Mouse (Mus musculus) liver, embryonic 14.5 days (tissue): ENCODE results near the gene Tm9sf4. TPM values are rescaled to one million over a fixed set of nuclear protein-coding genes. Genes with fewer than 3 reads are reported as not detected.

Experiments used
- ATAC-seq: fragments of 200-750 bp; cut with Nextera tagmentation; 2 replicates; pipeline ENCODE4 v1.8.0; 2017; ENCODE audit warnings: moderate number of reproducible peaks, mild to moderate bottlenecking, moderate library complexity; ENCODE audit not compliant: insufficient read depth
- DNase-seq, 3 experiments: peaks; one replicate each; pipeline ENCODE4 v3.0.0-alpha.2; 2012 to 2013; ENCODE audit warnings: low read depth in 3 of 3, low spot score in 3 of 3
- H3K27ac ChIP-seq: fragments of 300-500 bp; sonication (generic); 2 replicates; pipeline ENCODE4 v1.5.1; 2014; ENCODE audit warnings: moderate library complexity, mild to moderate bottlenecking, control low read depth, inconsistent platforms
- H3K27me3 ChIP-seq: fragments of 300-500 bp; sonication (generic); 2 replicates; pipeline ENCODE4 v1.6.1; 2014; ENCODE audit warnings: mild to moderate bottlenecking, low read length, moderate library complexity; ENCODE audit not compliant: control insufficient read depth, insufficient read depth
- H3K36me3 ChIP-seq: fragments of 300-500 bp; sonication (generic); replicated peaks from 2 replicates; pipeline ENCODE4 v1.6.1; 2014; ENCODE audit warnings: low read depth; ENCODE audit not compliant: control insufficient read depth, insufficient read depth
- H3K4me1 ChIP-seq, 2 experiments: fragments of 200-500 bp in 1 of 2; fragments of 300-500 bp in 1 of 2; sonication (generic) in 1 of 2; replicated peaks; 2 replicates each; pipeline ENCODE4 v1.6.1; 2012 to 2014; ENCODE audit warnings: antibody characterized with exemption in 1 of 2, inconsistent platforms in 1 of 2, low read length in 1 of 2; ENCODE audit not compliant: control insufficient read depth in 2 of 2, insufficient read depth in 2 of 2
- H3K4me2 ChIP-seq: fragments of 300-500 bp; sonication (generic); 2 replicates; pipeline ENCODE4 v1.6.1; 2014; ENCODE audit warnings: low read depth, mild to moderate bottlenecking, control low read depth, moderate library complexity
- H3K4me3 ChIP-seq, 2 experiments: fragments of 200-500 bp in 1 of 2; fragments of 300-500 bp in 1 of 2; sonication (generic) in 1 of 2; 2 replicates each; pipeline ENCODE4 v1.5.1; 2012 to 2014; ENCODE audit warnings: low read depth in 2 of 2, low read length in 2 of 2, mild to moderate bottlenecking in 2 of 2, control low read depth in 1 of 2, inconsistent platforms in 1 of 2, moderate library complexity in 1 of 2; ENCODE audit not compliant: insufficient read depth in 1 of 2
- H3K9ac ChIP-seq: fragments of 300-500 bp; sonication (generic); replicated peaks from 2 replicates; pipeline ENCODE4 v1.6.1; 2014; ENCODE audit warnings: mild to moderate bottlenecking, control low read depth, moderate library complexity
- H3K9me3 ChIP-seq: fragments of 300-500 bp; sonication (generic); 2 replicates; pipeline ENCODE4 v1.6.1; 2016; ENCODE audit warnings: low read length, mixed read lengths; ENCODE audit not compliant: control insufficient read depth
- CTCF ChIP-seq: IDR thresholded peaks from 2 replicates; pipeline ENCODE4 v1.5.1; 2016; ENCODE audit warnings: antibody characterized with exemption, low read depth, control low read depth
- EP300 ChIP-seq: IDR thresholded peaks from 2 replicates; pipeline ENCODE4 v1.6.1; 2016; ENCODE audit warnings: antibody characterized with exemption, low read depth
- WGBS: fragments of 180-500 bp; shearing (Covaris S2); extraction: QIAGEN DNeasy Blood & Tissue Kit; methylation state at CpG from one replicate; pipeline ENCODE4 v1.1.7; 2014; ENCODE audit not compliant: insufficient replicate concordance; 5-methylcytosine and 5-hydroxymethylcytosine counted together
- polyA plus RNA-seq, 2 experiments: library from polyadenylated mRNA; depleted of rRNA in 1 of 2; stranded (reverse) in 1 of 2; unstranded in 1 of 2; fragments of >200 nt; fragmentation: Nextera tagmentation in 1 of 2; extraction: Ambion mirVana in 1 of 2; gene quantifications; 2 replicates each; pipeline versions ENCODE4 v1.2.1 to v1.2.3; 2012 to 2014

Tm9sf4 gene
- polyA plus RNA-seq, 2 experiments, result 13.0 to 23.7 TPM

GRCm38 (mm10) chr2:153179126-153179860 lies 18.2 kb downstream of the Tm9sf4 start:
- peaks cover 0 to 5% of the 10 kb centered on the region in 2 experiments; a peak in 1 of 4 replicates for H3K4me1 ChIP-seq
- H3K9ac ChIP-seq, result no peak overlapping the region
- no peak for DNase-seq
- H3K27me3 ChIP-seq, result no peaks in the 10 kb centered on the region
- peaks cover 27% of the 10 kb centered on the region for H3K36me3 ChIP-seq
- WGBS, result 80% methylated on average over 10 of the region's 10 CpGs
- TF ChIP-seq CTCF (no peak), EP300 (no peak)
- H3K4me2 ChIP-seq, result no peak overlapping the region
- no peak overlapping the region for H3K4me3 ChIP-seq
- ATAC-seq, result no peak
- H3K9me3 ChIP-seq, result no peaks in the 10 kb centered on the region
- H3K27ac ChIP-seq, result no peak overlapping the region

GRCm38 (mm10) chr2:153179961-153180360 lies 18.9 kb downstream of the Tm9sf4 start:
- Histone ChIP-seq H3K36me3 (peaks cover 27% of the 10 kb centered on the region), H3K27ac (no peak overlapping the region)

GRCm38 (mm10) chr2:153186176-153186591 lies 25.1 kb downstream of the Tm9sf4 start:
- 55% methylated on average over 2 of the region's 2 CpGs for WGBS
- ATAC-seq, result no peak
- TF ChIP-seq EP300 (no peak), CTCF (no peak)

More at GRCm38 (mm10) chr2:153179961-153180360, 18.9 kb downstream of the Tm9sf4 start:
- TF ChIP-seq EP300 (no peak), CTCF (no peak)
- Histone ChIP-seq H3K27me3 (no peaks in the 10 kb centered on the region), H3K4me3 (no peak overlapping the region), H3K4me1 (peaks cover 0 to 5% of the 10 kb centered on the region in 2 experiments; a peak in 1 of 4 replicates), H3K9ac (no peak overlapping the region), H3K4me2 (no peak overlapping the region), H3K9me3 (no peaks in the 10 kb centered on the region)
- DNase-seq (no peak), ATAC-seq (no peak)
- WGBS, result 81% methylated on average over 3 of the region's 3 CpGs

GRCm38 (mm10) chr2:153187848-153188247 lies 26.7 kb downstream of the Tm9sf4 start:
- Histone ChIP-seq H3K4me1 (peaks cover 0 to 3% of the 10 kb centered on the region in 2 experiments; a peak in 2 of 4 replicates), H3K36me3 (peaks cover 53% of the 10 kb centered on the region), H3K9ac (no peak overlapping the region), H3K4me3 (no peak overlapping the region), H3K27me3 (no peaks in the 10 kb centered on the region), H3K27ac (no peak overlapping the region), H3K9me3 (no peaks in the 10 kb centered on the region), H3K4me2 (no peak overlapping the region)
- 68% methylated on average over 2 of the region's 2 CpGs for WGBS
- DNase-seq (no peak), ATAC-seq (no peak)
- TF ChIP-seq EP300 (no peak), CTCF (no peak)

More at GRCm38 (mm10) chr2:153186176-153186591, 25.1 kb downstream of the Tm9sf4 start:
- H3K4me3 ChIP-seq, result no peak overlapping the region
- peaks cover 51% of the 10 kb centered on the region for H3K36me3 ChIP-seq
- peaks cover 0 to 3% of the 10 kb centered on the region in 2 experiments; a peak in 2 of 4 replicates for H3K4me1 ChIP-seq
- H3K27me3 ChIP-seq, result no peaks in the 10 kb centered on the region
- H3K4me2 ChIP-seq, result no peak overlapping the region
- no peak for DNase-seq
- H3K9me3 ChIP-seq, result no peaks in the 10 kb centered on the region
- H3K9ac ChIP-seq, result no peak overlapping the region
- H3K27ac ChIP-seq, result no peak overlapping the region

GRCm38 (mm10) chr2:153191242-153191641 lies 30.1 kb downstream of the Tm9sf4 start:
- Histone ChIP-seq H3K36me3 (peaks cover 58% of the 10 kb centered on the region), H3K27ac (no peak overlapping the region)
- 62% methylated on average over 2 of the region's 2 CpGs for WGBS

More at GRCm38 (mm10) chr2:153191242-153191641, 30.1 kb downstream of the Tm9sf4 start:
- Histone ChIP-seq H3K4me2 (no peak overlapping the region), H3K9ac (no peak overlapping the region), H3K27me3 (no peaks in the 10 kb centered on the region), H3K9me3 (no peaks in the 10 kb centered on the region), H3K4me3 (no peak overlapping the region), H3K4me1 (peaks cover 0 to 5% of the 10 kb centered on the region in 2 experiments; a peak in 2 of 4 replicates)
- no peak for TF ChIP-seq EP300
- no peak for TF ChIP-seq CTCF
- DNase-seq (no peak), ATAC-seq (no peak)
